Mouse (Mus musculus) bone marrow, adult 2 months (tissue): ENCODE results near the gene Scyl3.

Experiments
- CTCF ChIP-seq: fragments of 200-500 bp; IDR thresholded peaks from 2 replicates; pipeline ENCODE4 v1.5.1; 2011; ENCODE audit warnings: low read length, control low read depth; ENCODE audit not compliant: control insufficient read depth, insufficient read depth
- POLR2A ChIP-seq: fragments of 200-500 bp; IDR thresholded peaks from 2 replicates; pipeline ENCODE4 v1.6.1; 2011; ENCODE audit warnings: low read depth, mild to moderate bottlenecking, control low read depth, low read length, borderline replicate concordance; ENCODE audit not compliant: control insufficient read depth

- TF ChIP-seq POLR2A (no peak), CTCF (no peak)
These were observed 35.2 kb downstream of the Scyl3 start for GRCm38 (mm10) chr1:163964008-163964689.
